Mouse (Mus musculus) gastrocnemius, adult 2 months (tissue): Measurements from ENCODE around the gene Arhgap27. TPM values are rescaled to one million over a fixed set of nuclear protein-coding genes. Genes with fewer than 3 reads are reported as not detected.

Source experiments
- DNase-seq: peaks from one replicate; pipeline ENCODE4 v3.0.0; 2022
- H3K27ac ChIP-seq: fragments of 200-600 bp; 2 replicates; pipeline ENCODE4 v1.8.1; 2022; ENCODE audit warnings: mild to moderate bottlenecking
- H3K4me3 ChIP-seq: fragments of 200-600 bp; 2 replicates; pipeline ENCODE4 v1.8.1; 2022; ENCODE audit warnings: mild to moderate bottlenecking, moderate library complexity
- CTCF ChIP-seq: fragments of 200-600 bp; IDR thresholded peaks from 2 replicates; pipeline ENCODE4 v1.8.1; 2022; ENCODE audit warnings: antibody characterized with exemption, mild to moderate bottlenecking, moderate library complexity
- intact Hi-C: fragments of 180-260 bp; cut with DNase I; formaldehyde crosslinking; loops from one replicate; pipeline ENCODE4 v1.15.1; 2025
- total RNA-seq, 2 experiments: library from RNA; stranded (reverse); gene quantifications; 2 replicates each; pipeline ENCODE4 v1.2.3; 2021

Gene Arhgap27
- total RNA-seq, 2 experiments from 2014 or later = 6.0 to 8.8 TPM

DNA sequence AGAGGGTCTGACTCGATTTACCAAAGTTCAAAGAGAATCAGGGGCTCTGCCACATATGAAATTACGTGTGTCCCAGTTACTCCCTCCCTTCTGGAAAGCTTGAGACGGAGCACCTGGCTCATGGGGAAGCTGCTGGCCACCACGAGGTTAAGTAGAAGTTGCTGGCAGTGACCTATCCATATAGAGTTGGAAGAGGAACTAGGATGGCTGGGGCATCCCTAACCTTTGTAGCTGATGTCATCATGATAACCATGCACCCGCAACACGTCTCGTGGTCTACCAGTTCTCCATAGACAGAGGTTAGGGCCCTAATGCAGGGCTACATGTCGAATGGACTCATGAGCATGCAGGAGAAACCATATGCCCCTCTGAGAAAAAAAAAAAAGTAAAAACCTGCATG lies 43.3 kb downstream of the Arhgap27 start:
- no peak overlapping the region for H3K27ac ChIP-seq
- intact Hi-C loops = no loop called here
- no peak for TF ChIP-seq CTCF
- no peak overlapping the region for H3K4me3 ChIP-seq
- no peak for DNase-seq

DNA sequence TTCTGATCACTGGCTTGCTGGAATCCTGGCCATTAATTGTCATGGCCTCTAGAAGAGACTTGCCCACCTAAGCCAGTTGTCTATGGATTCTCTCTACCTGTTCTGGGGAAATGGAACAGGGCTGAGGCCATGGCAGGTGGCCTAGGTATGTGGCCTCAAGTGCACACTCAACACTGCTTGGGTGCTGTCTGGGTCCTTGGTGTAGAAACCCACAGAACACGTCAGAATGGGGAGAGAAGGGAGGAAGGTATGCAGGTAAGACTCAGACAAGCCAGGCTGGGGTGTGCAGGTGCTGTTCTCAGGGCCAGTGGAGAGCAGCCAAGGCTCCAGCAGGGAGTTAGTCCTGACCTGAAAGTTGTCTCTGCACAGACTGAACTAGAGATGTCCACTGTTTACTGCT lies 45.5 kb downstream of the Arhgap27 start:
- intact Hi-C loops = no loop called here
- Histone ChIP-seq H3K4me3 (no peak overlapping the region), H3K27ac (no peak overlapping the region)
- DNase-seq = no peak
- no peak for TF ChIP-seq CTCF

DNA sequence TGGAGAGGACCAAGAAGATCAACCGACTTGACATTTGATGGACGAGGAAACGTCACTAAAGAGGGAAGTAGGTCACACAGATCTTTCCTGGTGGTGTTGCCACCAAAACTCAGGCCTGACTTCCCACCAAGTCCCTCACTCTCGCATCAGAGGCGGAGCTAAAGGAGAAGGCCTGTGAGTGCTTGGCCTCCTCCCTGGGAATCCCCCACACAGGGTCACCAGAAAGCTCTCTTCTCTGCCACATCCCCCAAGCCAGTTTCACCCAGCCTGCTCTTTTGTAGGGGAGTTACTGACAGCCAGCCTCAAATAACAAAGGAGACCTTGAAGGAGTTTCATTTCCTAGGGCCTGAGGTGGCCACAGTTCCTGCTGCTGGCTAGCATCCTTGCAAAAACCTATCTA lies 48.1 kb downstream of the Arhgap27 start:
- no peak overlapping the region for H3K4me3 ChIP-seq
- no peak overlapping the region for H3K27ac ChIP-seq
- DNase-seq = peak; percentile 8
- intact Hi-C loops = no loop called here
- TF ChIP-seq CTCF = no peak

DNA sequence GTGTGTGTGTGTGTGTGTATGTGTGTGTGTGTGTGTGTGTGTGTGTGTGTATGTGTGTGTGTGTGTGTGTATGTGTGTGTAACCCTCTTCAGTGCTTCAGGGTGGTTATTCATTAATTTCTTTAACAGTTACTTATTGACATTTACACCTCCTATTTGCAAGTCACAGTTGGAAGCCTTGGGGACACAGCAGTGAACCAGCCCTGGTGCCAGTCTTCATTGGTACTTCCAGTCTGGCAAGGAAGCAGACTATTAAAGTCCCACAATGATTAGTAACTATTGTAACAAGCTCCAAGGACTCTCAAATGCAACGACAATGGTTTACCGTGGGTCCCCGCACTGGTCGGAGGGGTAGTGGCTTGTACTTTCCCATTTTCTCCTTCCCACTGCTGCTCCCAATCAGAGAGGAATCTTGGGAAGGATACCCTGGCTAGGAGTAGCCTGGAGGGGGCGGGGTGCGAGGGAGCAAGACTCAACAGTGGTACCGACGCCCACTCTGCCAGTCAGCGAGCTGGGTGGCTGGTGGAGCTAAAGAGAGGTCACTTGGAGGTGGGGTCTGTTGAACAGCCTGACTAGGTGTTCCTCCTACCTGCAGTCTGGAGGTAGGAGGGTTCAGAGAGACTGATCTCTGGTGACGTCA lies 48.6 kb downstream of the Arhgap27 start:
- no peak for TF ChIP-seq CTCF
- intact Hi-C loops = no loop called here
- no peak overlapping the region for H3K4me3 ChIP-seq
- DNase-seq = peak; percentile 12
- no peak overlapping the region for H3K27ac ChIP-seq

DNA sequence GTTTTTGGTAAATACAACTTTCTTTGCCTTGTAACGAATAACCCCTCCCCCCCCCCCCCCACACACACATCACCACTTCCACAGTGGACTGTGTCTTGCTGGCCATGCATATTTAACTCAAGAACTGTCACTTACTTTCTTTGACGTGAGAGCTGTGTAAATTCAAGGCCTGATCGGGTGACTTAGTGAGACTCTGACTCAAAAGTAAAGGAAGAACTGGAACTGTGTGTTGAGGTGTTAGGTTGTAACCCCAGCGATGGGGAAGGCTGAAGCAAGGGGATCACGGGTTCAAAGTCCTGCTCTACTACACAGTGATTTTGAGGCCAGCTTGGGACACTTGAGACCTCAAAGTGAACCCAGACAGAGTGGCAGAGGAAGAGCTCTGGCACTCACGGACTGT lies 50.0 kb downstream of the Arhgap27 start:
- no peak for TF ChIP-seq CTCF
- intact Hi-C loops = no loop called here
- H3K4me3 ChIP-seq = no peak overlapping the region
- DNase-seq = peak; percentile 5
- H3K27ac ChIP-seq = no peak overlapping the region

DNA sequence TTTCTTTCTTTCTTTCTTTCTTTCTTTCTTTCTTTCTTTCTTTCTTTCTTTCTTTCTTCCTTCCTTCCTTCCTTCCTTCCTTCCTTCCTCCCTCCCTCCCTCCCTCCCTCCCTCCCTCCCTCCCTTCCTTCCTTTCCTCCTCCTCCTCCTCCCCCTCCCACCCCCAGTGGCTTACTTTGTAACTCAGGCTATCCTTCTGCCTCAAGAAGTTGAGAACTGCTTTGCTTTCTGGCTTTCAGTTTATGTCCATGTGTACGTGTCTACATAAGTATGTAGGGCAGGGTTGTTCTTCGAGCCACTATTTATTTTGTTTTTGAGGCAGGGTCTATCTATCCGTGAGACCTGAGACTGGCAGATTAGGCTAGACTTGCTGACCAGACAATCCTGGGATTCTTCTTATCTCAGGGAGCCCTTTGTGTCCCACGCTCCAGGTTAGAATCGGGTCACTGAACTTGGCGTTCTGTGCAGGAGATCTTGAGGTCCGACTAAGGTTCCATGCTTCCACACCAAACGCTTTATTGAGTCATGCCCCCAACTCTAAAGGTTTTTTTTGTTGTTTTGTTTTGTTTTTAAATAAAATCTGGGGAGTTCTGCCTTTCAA lies 50.7 kb downstream of the Arhgap27 start:
- TF ChIP-seq CTCF = no peak
- intact Hi-C loops = no loop called here
- H3K4me3 ChIP-seq = no peak overlapping the region
- H3K27ac ChIP-seq = peak overlapping the region; percentile 81
- DNase-seq = peak; percentile 6

DNA sequence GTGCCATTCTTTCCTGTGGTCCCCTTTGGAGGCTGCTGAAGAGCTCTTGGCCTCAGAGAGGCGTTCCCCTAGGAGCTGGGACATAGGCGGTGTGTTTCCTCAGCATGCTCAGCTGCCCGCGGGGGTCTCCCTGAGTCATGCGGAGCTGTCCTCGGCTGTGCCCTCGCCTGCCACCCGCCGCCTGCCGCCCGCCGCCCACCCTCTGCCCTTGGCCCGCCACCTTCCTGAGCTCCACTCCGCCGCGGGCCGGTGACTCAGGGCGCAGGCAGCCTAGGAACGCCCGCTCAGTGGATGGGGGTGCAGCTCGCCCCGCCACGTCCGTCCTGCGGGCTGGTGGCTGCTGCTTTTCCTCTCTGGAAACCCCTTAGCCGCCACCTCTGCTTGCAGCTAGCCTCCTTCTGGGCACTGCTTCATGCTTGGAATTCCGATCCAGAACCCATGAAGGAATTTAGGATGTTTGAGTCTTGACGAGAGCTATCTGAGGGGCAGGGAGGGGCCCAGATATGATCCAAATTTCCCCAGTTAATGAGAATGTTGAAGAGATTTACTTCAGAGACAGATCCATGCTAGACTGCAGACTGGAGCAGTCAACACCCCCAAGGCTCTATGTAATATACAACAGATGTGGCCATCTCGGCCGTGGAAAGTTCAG lies 51.4 kb downstream of the Arhgap27 start:
- intact Hi-C loops = no loop called here
- TF ChIP-seq CTCF = no peak
- peak; percentile 80 for DNase-seq
- Histone ChIP-seq H3K4me3 (peak overlapping the region; percentile 66), H3K27ac (peak overlapping the region; percentile 81)

DNA sequence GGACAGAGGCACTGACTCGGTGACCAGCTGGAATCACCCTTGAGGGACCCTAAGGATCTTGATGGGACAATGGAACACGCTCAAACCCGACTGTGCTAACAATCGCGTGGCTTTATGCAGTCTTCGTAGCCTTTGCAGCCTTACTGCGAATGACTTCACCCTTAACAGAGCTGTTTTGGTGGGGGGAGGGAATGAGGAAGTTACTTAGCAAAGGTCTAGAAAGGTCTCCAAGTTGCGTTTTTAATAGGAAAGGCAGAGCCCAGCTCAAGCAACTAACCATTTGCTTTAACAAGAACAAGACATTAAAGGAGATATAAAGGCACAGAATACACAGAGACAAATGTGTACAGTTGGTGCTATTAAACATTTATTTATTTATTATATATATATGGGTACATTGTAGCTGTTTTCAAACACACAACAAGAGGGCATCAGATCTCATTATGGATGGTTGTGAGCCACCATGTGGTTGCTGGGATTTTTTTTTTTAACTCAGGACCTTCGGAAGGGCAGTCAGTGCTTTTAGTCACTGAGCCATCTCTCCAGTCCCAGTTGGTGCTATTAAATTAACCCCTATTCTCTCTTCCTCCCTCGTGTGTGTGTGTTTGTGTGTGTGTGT lies 53.4 kb downstream of the Arhgap27 start:
- no peak for TF ChIP-seq CTCF
- intact Hi-C loops = no loop called here
- H3K4me3 ChIP-seq = no peak overlapping the region
- DNase-seq = peak; percentile 13
- H3K27ac ChIP-seq = no peak overlapping the region

DNA sequence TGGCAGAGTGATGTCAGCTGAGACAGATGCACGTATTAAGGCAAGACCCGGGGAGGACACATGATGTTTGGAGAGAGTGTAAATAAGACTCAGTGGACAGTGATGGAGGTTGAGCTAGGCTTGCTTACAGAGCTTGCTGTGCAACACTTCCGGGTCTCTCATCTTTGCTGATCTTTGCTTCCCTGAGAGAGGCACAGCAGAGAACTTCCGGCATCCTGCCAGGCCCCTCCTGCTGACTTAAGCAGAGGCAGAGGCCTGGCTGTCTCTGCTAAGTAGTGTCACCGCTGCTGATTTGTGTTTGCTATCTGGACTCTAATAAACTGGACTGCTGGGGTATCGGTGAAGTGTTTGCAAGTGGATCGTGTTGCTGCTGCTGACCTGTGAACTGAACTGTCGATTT lies 55.6 kb downstream of the Arhgap27 start:
- TF ChIP-seq CTCF = no peak
- H3K27ac ChIP-seq = peak overlapping the region; percentile 35; the same call in 1 of the 2 replicates
- intact Hi-C loops = no loop called here
- no peak overlapping the region for H3K4me3 ChIP-seq
- peak; percentile 91 for DNase-seq

DNA sequence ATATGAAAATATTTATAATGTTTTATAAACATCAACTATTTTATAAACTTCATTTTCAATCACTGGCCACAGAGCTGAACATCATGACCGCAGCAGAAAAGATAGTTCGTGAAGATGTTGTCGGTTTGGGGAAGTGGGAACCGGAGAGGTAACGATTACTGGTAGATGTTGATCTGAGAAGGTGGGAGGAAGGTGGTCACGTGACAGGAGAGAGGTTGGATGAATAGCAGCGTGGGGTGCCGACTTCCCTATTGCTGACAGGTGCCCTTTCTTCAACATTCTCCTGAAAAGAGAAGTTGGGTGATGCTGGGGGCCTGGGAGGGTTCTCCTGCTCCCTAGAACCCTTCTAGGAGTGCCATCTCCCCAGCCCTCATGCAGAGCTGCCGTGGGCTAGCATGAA lies 59.0 kb downstream of the Arhgap27 start:
- TF ChIP-seq CTCF = no peak
- no peak overlapping the region for H3K27ac ChIP-seq
- H3K4me3 ChIP-seq = no peak overlapping the region
- DNase-seq = peak; percentile 9
- intact Hi-C loops = no loop called here

DNA sequence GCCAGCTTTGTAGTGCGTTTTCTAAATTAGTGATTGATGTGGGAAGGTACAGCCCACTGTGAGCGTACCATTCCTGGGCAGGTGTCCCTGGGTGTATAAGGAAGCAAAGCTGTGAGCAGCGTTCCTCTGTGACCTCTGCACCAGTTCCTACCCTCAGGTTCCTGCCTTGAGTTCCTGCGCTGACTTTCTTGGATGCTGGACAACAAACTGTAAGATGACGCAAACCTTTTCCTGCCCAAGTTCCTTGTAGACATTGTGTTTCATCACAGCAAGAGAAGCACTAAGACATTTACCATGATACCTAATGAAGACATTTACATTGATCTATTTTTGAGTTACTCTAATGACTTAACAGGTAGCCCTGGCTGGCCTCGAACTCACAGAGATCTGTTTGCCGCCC lies 68.7 kb downstream of the Arhgap27 start:
- no peak for TF ChIP-seq CTCF

DNA sequence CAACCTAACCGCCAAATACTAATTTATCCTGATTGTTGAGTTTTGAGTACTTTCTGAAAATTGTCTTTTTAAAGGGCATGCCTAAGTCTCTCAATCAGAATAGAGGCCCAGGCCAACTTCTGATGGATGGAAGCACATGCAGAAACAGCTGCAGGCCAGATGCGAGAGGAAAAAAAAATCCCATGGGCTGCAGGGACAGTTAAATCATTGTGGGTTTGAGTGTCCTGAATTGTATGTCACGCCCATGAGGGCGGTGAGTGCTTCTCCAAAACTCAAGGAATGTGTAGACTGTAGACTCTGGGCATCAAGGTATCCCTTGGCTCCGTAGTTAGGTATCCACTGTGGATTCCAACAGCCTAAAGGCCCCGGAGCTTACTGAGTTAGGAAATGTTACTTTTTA lies 69.4 kb downstream of the Arhgap27 start:
- peak overlapping the region; percentile 4; the same call in 1 of the 2 replicates for H3K27ac ChIP-seq
- DNase-seq = peak; percentile 53
- no peak overlapping the region for H3K4me3 ChIP-seq
- TF ChIP-seq CTCF = no peak
- intact Hi-C loops = no loop called here

More for the DNA sequence above, 68.7 kb downstream of the Arhgap27 start:
- Histone ChIP-seq H3K27ac (no peak overlapping the region), H3K4me3 (no peak overlapping the region)
- intact Hi-C loops = no loop called here
- peak; percentile 7 for DNase-seq

DNA sequence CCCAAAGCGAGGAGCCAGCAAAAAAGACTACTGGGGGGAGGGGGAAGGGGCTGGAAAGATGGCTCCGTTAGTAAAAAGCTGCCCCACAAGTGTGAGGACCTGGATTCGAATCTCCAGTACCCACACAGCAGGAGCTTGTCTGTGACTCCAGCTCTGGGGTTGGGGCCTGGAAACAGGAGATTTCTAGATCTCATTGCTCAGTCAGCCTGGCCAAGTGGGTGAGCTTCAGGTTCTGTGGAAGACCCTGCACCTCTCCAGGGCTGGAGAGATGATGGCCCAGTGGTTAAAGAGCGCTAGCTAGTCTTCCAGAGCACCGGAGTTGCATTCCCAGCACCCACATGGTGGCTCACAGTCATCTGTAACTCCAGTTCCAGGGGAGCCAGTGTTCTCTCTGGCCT lies 70.6 kb downstream of the Arhgap27 start:
- peak overlapping the region; percentile 78 for H3K27ac ChIP-seq
- H3K4me3 ChIP-seq = no peak overlapping the region
- TF ChIP-seq CTCF = no peak
- no peak for DNase-seq
- intact Hi-C loops = no loop called here
